Mouse (Mus musculus) layer of hippocampus, postnatal 10 days (tissue): Measurements from ENCODE around the gene Fbxw9. TPM values are rescaled to one million over a fixed set of nuclear protein-coding genes. Genes with fewer than 3 reads are reported as not detected.

Experiments
- DNase-seq, 2 experiments: peaks; one replicate each; pipeline ENCODE4 v3.0.0; 2021; ENCODE audit warnings: low spot score in 2 of 2
- long read RNA-seq: library from polyadenylated mRNA; stranded (forward); transcript quantifications from one replicate; pipeline ENCODE4 v2.0.0, GENCODE M21; 2023
- total RNA-seq, 2 experiments: library from RNA; stranded (reverse); gene quantifications; 2 replicates each; pipeline ENCODE4 v1.2.3; 2021

The Fbxw9 gene
- total RNA-seq: 10 to 100 TPM; 55.4 to 64.6 TPM
- long read RNA-seq, transcript Fbxw9-201 (10 exons, 1,907 nt): major isoform, 42 of 60 reads
- long read RNA-seq, transcript Fbxw9-203 (9 exons, 1,993 nt): minor isoform, 5 of 60 reads
- long read RNA-seq, partial matches to known transcripts: 2 of 60 reads
- long read RNA-seq, other reads (novel, unspliced or antisense): 11 of 60 reads

DNA sequence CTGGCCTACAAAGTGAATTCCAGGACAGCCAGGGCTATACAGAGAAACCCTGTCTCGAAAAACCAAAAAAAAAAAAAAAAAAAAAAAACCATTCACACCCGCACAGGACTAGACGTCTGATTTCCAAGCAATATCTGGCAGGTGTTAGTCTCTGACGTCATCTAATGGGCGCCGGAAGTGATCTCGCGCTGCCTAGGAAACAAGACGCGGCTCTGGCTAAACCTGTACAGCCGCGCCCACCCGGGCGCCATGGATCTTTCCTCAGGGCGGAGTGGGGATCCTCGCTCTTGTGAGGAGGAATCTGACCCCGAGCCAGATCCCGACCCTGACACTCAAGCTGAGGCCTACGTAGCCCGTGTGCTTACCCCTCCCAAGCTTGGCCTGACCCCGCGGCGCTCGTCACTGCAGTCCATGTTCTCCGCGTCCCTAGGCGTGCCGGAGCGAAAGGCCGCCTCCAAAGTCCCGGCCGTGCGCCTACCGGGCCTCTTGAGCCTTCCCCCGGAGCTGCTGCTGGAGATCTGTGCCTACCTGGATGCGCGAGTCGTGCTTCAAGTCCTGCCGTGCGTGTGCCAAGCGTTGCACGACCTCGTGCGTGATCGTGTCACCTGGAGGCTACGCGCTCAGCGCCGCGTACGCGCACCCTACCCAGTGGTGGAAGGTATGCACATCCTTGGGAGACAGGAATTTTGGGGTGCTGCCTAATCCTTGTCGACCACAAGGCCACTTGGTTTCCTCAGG, at the start of gene Fbxw9:
TSS of gene Fbxw9 (plus strand) at position 177 of the 738 bp plus-strand sequence.
- DNase-seq: peak; percentile 88 to 89

DNA sequence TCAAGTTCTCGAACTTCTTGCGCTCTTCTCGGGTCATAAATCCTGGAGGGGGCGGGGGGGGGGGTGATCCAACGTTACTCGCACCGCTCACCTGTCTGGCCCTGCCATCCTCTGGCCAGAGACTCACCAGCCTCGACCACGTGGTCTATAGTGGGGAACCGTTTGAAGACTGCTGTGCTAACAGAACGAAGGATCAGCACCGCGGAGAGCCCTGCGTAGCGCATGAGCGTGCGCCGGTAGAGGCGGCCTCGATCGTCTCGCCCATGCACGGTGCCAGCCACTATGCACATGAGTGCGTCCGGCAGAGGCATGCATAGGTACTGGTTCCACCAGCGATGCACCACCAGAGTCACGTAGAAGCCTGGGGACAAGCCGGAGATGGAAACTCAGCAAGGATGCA, 48.6 kb upstream of the Fbxw9 start:
- no peak for DNase-seq

DNA sequence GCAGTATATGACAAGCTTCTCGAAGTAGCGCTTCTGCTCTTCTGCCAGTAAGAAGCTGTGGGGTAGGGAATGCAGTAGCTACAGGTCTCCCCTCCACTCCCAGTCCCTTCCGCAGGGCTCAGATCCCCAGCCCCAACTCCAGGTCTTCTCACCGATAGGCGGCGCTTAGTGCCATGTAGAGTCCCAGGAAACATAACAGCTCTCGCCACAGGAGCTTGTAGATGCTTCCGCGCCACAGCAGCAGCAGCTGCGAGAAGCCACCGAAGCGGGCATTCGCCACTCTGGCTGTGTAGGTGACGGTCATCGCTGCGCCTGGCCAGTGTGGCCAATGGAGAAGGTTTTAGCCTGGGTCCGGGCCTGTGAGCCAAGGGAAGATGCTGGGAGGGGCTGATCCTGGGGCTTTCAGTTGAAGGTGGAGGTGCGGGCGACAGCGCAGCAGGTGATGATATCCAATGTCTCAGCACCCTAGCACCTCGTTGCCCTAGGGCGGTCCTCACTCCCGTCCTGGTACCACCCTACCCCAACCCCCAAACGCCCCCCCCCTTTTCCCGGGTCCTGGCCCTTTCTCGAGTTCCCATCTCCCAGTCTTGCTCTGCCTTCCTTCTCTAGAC, 46.5 kb upstream of the Fbxw9 start:
- peak; percentile 74 for DNase-seq

DNA sequence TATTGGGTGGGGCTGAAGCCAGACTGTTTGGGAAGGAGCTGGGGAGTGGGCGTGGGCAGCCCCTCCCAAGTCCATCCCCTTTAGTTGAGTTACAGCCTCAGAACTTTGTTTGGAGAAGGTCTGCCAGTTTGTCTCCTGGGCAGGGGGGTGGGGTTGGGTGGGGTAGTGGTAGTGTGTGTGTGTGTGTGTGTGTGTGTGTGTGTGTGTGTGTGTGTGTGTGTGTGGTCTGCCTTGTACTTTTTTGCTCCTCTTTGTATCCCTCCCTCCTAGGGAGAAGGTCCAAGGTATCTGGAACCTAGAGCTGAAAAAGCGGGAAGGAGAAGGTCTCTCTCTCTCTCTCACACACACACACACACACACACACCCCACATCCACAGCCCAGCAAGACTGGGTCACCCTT, 45.4 kb upstream of the Fbxw9 start, which contains the start of gene Best2:
TSS of gene Best2 (minus strand) at position 101 of the 400 bp plus-strand sequence.
- DNase-seq: no peak

DNA sequence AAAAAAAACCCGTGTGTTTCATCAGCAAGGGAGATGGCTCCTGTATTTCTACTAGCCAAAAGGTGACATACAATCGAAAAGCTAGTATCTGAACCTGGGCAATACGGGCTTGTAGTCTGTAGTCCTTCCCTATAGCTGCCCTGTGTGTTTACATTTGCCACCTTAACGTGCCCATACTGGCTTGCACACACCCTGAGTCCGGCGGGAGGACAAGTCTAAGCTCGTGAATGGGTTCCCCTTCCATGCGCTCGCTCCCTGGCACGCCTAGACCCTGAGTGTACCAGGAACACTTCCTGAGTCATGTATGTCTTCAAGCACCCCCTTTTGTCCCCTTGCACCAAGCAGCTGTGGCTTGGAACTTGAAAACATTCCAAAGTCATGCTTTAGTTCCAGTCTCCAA, 43.1 kb upstream of the Fbxw9 start:
- DNase-seq: no peak

DNA sequence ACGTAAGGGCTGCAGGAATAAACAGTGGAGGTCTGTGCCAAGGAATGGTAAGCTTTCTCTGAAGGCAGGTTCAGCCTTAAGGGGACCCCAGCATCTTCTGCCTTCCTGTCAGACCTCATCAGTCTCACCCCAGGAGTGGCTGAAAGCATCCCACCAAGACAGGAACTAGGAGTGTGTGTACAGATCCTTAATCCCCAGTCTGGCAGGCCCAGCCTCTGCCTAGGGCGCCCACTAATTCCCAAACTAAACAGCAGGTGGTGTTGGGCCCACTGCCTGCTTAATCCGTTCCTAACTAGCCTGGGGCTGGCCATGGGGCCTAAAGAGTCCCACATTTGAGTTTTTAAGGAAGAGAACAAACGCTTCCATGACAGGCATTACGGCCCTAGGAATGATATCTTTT, 42.6 kb upstream of the Fbxw9 start:
- no peak for DNase-seq

DNA sequence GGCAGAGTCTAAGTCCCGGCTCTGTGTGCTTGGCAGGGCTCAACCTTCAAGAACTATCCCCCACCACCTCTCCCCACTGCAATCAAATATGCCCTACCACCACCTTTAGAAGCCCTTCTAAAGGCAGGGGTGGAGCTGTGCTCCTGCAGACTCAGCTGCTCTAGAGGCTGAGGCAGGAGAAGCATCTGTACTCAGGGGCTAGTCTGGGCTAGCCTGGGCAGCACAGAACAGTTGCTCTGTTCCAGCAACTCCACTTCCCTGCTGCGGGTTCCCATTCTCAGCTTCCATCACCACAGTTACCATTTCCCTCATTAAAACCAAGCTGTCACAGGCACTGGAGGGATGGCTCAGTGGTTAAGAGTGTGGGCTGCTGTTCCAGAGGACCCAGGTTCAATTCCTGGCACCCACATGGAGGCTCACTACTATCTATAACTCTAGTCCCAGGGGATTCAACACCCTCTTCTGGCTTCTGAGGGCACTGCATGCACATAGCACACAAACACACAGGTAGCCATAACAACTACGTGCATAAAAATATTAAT, 38.3 kb upstream of the Fbxw9 start:
- no peak for DNase-seq

DNA sequence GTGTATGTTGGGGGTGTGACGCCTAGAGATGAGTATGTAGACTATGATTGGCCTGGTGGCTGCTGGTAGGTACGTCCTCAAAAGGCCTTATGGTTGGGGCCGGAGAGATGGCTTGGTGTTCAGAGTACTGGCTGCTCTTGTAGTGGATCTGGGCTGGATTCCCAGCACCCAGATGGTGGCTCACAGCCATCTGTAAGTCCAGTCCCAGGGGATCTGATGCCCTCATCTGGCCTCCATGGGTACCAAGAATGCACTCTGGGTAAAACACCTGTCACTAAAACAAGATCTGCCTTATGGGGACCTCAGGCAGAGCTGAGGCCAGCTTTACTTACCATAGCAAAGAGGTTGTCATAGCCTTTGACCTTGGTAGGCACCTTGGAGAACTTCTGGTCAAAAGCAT, 36.0 kb upstream of the Fbxw9 start:
- DNase-seq: no peak

DNA sequence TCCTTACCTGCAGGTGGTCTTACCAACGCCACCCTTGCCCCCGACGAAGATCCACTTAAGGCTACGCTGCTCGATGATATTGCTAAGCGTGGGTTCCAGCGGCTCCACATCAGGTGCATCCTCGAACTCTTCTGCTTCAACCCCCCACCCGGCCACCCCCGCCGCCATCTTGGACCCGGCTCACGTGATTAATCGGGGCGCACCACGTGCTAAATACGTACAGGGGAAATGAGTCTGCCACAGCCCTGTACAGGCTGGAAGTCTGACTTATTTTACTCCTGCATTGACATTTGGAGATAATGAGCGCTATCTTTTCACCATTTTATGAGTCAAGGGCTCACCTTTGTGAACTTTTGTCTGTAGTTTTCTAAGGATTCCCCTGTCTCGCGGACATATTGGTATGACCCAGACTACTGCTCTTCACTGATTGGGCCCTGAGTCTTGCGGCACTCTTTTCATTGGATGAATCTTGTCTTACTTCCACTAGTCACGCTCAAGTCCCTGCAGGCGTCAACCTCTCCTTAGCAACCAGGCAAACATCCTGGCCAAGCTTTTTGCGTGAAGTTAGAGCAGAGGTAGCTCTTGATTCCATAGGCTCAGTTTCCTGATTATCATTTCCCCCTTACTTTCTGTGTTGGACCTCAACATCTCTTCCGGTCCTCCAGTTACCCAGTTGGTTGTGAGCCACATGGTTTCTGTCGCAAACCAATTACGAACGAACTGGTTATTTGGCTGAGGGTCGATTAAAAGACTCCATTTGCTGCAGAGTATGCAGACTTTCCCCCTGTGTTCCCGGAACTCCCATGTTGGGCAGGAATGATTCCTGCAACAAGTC, 34.5 kb upstream of the Fbxw9 start, which contains the start of gene Asna1:
TSS of gene Asna1 (minus strand) at position 184 of the 835 bp plus-strand sequence.
- DNase-seq: peak; percentile 81 to 83

DNA sequence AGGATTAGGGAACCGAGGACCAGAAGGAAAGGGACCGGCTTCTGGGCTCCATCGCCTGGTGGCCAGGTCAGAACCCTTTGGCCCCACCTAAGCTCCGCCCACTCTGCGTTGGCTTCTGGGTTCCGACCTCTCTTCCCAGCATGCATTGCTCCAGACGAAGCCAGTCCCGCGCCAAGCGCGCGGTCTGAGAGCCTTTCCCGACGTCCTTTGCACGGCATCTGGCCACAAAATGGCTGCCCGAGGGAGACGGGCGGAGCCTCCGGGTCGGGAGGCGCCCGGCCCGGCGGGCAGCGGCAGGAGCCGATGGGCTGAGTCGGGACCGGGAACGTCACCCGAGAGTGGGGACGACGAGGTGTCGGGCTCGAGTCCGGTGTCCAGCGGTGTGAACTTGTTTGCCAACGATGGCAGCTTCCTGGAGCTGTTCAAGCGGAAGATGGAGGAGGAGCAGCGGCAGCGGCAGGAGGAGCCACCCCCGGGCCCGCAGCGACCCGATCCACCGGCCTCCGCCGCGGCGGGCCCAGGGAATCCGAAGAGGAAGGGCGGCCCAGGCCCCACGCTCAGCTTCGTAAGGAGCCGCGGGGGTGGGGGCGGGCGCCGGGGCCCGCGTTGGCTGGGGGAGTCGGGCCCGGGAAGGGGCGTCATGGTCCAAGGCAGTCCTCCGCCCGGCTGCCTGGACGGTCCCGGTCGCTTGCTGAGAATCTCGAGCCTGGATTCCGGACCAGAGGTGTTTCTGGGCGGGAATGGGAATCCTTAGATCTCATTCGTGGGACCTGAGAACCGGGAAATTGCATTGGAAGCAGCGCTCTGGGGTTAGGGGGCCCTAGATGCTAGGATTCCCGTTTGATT, 33.0 kb upstream of the Fbxw9 start, which contains the start of gene Trir:
TSS of gene Trir (plus strand) at position 154 of the 846 bp plus-strand sequence.
- peak; percentile 94 to 97 for DNase-seq

DNA sequence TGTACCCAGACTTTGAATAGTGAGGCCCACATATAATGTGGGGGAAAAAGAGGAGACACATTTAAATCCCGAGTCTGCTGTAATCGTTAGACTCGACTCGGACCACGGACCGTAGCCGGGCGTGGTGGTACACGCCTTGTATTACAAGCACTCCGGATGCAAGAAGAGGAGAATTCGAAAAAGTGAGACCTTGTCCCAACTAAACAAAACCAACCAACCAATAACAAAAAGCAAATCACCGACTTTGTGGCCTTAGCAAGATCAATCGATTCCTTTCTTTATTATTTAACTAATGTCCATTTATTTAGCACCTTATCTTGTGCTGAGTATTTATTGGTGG, 32.4 kb upstream of the Fbxw9 start:
- no peak for DNase-seq

DNA sequence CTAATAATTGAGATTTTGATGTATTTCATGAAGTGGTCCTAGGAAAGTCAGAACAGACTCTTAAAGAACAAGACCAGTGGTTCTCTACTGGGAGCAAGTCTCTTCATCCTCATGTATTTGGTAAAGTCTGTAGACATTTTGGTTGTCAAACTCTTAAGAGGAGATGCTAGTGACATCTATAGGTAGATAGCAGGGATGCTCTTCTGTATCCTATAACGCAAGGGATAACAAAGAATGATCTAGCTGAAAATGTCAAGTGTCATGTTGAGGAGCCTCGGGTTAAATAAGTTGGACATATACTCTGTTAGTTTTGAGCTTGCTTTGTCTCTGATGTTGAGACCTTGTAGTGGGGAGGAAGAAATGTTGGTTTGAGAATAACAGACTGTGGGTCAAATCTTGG, 31.9 kb upstream of the Fbxw9 start:
- DNase-seq: no peak

DNA sequence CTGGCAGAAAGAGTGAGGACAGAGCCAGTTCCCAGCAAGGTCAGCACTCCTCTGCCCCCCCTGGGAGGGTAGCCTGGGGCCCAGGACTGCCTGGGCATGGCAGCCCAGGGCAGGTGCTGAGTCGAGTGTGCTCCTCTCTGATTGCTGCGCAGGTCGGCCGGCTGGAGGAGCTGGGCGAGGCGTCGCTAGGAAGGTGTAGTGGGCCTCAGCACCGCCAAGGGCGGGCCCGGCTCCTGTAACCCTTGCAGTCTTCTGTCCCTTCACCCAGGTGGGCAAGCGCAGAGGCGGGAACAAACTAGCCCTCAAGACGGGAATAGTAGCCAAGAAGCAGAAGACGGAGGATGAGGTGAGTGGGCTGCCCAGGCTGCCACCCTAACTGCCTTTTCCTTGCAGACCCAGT, 30.6 kb upstream of the Fbxw9 start:
- DNase-seq: no peak

DNA sequence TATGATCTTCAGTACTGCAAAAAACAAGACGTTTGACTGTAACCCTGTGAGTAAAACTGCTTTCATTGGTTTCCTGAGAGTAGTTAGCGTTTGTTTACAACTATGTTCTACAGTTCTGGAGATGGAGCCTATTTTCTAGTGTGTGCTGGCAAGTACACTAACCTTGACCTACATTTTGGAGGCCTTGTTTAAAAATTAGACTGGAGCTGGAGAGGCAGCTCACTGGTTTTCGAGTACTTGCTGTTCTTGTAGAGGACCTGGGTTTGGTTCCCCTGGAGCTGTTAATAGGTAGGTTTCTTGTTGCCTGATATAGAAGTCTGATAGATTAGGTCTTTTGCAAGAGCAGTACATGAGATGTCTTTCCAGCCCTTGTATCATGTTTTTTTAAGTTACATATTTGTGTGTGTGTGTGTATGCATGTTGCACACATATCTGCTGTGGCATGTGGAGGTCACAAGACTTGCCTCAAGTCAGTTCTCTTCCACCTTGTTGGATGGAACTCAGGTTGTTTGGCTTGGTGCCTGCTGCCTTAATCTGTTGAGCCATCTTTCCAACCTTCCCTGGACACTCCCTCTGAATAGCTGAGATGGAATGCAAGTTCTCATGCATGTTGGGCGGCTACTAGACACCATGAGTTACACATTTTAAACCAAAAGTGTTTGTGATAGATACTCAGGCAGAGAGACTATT, 27.1 kb upstream of the Fbxw9 start:
- DNase-seq: no peak

DNA sequence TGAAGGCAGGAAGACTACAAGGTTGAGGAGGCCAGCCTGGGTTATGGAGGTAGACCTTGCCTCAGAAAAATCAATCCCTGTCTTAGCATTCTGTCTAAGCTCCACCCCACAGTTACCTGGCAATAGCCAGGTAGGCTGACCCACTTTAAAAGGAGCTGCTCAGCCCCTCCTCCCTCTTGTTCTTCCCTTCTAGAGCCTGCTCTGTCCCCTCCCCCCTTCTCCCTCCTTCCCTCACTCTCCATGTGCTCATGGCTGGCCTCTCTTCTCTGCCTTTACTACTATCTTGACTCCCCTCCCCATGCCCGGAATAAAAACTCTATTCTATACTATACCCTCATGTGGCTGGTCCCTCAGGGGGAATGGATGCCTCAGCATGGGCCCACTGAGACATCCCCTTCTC, 26.0 kb upstream of the Fbxw9 start:
- no peak for DNase-seq

DNA sequence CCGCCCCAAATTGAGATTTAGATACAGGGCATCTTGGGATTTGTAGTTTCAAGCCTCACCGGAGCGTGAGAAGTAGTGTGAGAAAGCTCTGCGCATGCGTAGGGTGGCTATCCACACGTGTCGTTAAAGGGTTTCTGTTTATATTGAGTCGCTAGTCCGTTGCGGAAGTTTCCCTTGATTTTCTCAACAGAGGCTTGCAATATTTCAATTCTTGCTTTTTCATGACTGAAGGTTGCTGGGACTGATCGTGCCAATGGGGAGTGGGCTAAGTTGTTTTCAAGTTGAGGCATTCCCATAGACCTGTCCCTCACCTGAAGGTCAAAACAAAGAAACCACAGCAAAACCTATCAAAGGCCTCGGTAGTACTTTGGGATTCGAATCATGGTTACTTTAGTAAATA, 25.1 kb upstream of the Fbxw9 start:
- DNase-seq: peak; percentile 69 to 77

DNA sequence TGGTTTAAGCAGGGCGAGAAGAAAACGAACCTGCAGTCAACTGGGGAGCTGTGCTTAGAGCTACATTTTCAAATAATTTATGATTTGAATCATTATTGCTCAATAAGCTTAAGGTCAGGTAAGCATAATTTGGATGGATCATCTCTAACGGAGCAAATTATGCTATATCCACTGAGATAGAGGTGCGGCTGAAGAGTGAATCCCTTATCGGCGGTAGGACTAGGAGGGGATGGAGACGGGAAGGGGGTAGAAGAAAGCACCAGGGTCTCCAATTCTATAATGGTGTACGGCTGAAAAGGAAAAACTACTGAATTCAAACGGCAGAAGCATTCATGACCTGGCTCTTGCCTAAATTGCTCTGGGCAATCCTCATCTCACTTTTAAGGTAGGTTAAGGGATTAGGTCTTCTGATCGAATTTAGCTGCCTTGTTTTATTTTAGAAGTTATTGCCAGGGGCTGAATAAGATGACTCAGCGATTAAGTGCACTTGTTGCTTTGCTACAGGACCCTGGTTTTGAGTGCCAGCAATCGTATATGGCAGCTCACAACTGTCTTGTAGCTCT, 24.6 kb upstream of the Fbxw9 start:
- DNase-seq: no peak

DNA sequence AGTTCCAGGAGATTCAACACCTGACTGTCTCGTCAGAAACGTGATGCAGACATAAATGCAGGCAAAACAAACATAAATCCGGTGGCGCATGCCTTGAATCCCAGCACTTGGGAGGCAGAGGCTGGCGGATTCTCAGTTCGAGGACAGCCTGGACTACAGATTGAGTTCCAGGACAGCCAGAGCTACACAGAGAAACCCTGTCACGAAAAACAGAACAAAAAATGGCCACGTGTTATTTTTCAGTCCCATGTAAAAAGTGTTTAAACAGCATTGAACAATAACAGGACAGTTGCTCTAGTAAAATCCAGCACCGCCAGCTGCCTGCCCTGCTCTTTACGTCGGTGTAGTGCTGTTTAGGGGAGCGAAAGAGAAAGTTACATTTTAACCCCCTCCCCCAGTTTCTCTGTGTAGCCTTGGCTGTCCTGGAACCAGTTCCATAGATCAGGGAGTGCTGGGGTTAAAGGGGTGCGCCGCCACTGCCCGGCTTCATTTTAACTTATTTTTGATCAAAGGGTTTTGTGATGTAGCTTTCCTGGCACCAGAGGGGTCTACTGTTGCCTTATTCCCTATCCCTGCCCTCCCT, 24.0 kb upstream of the Fbxw9 start:
- DNase-seq: no peak

DNA sequence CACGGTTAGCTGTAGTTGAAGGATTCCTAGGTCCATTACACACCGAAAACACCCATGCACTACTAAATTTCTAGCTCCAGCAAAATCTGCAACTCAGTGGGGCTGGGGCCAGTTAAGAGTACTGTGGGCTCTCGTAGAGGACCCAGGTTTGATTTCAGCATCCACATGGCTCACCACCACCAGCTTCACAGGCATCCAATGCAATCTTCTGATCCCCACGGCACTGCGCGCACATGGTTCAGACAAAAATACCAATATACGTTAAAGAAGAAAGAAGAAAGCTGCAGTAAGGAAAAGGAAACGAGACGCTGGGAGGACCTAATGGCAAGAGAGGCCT, 23.5 kb upstream of the Fbxw9 start:
- no peak for DNase-seq
